Mouse (Mus musculus): Measurements from ENCODE around the gene H2-D1. TPM values are rescaled to one million over a fixed set of nuclear protein-coding genes. Genes with fewer than 3 reads are reported as not detected.

Gene H2-D1
- total and polyA plus RNA-seq, 3 experiments, result 60.1 to 97.9 TPM; not detected in 1

Other genes with a start within 250 kb of the H2-D1 start
Only the 30 nearest of the 35 such genes appear.
- gene Ddah2, start 203.7 kb upstream of the H2-D1 start, total RNA-seq (2012; rRNA removed), result 9.9 and 11.1 TPM in 2 replicates
- gene Ddah2, start 203.7 kb upstream of the H2-D1 start, polyA plus RNA-seq (2012; ENCODE audit: insufficient read depth in 1 of 2, insufficient read length in 2 of 2, low read depth in 1 of 2, low replicate concordance in 2 of 2, missing spikeins in 1 of 2), result 1 to 10 TPM in 1 of 2 experiments, not detected in 1; 8.6 TPM
- not detected in 2 replicates for gene Ly6g6c, start 197.3 kb upstream of the H2-D1 start, total RNA-seq (2012; rRNA removed)
- under 1 TPM in 1 of 2 experiments, not detected in 1; 0.24 TPM for gene Ly6g6c, start 197.3 kb upstream of the H2-D1 start, polyA plus RNA-seq (2012; ENCODE audit: insufficient read depth in 1 of 2, insufficient read length in 2 of 2, low read depth in 1 of 2, low replicate concordance in 2 of 2, missing spikeins in 1 of 2)
- not detected in 2 replicates for gene Mpig6b, start 196.5 kb upstream of the H2-D1 start, total RNA-seq (2012; rRNA removed)
- gene Mpig6b, start 196.5 kb upstream of the H2-D1 start, polyA plus RNA-seq (2012; ENCODE audit: insufficient read depth in 1 of 2, insufficient read length in 2 of 2, low read depth in 1 of 2, low replicate concordance in 2 of 2, missing spikeins in 1 of 2), result not detected
- gene Ly6g6e, start 185.8 kb upstream of the H2-D1 start, total RNA-seq (2012; rRNA removed), result 0.23 TPM in 1 of 2 replicates, not detected in the other
- gene Ly6g6e, start 185.8 kb upstream of the H2-D1 start, polyA plus RNA-seq (2012; ENCODE audit: insufficient read depth in 1 of 2, insufficient read length in 2 of 2, low read depth in 1 of 2, low replicate concordance in 2 of 2, missing spikeins in 1 of 2), result not detected
- gene Ly6g6d, start 184.7 kb upstream of the H2-D1 start, total RNA-seq (2012; rRNA removed), result 2.1 and 5.5 TPM in 2 replicates
- gene Ly6g6d, start 184.7 kb upstream of the H2-D1 start, polyA plus RNA-seq (2012; ENCODE audit: insufficient read depth in 1 of 2, insufficient read length in 2 of 2, low read depth in 1 of 2, low replicate concordance in 2 of 2, missing spikeins in 1 of 2), result 1 to 10 TPM in 1 of 2 experiments, not detected in 1; 4.4 TPM
- 1.4 and 3.0 TPM in 2 replicates for gene Ly6g6f, start 177.1 kb upstream of the H2-D1 start, total RNA-seq (2012; rRNA removed)
- gene Ly6g6f, start 177.1 kb upstream of the H2-D1 start, polyA plus RNA-seq (2012; ENCODE audit: insufficient read depth in 1 of 2, insufficient read length in 2 of 2, low read depth in 1 of 2, low replicate concordance in 2 of 2, missing spikeins in 1 of 2), result under 1 TPM in 1 of 2 experiments, not detected in 1; 0.88 TPM
- 86.9 and 126 TPM in 2 replicates for gene Abhd16a, start 173.5 kb upstream of the H2-D1 start, total RNA-seq (2012; rRNA removed)
- gene Abhd16a, start 173.5 kb upstream of the H2-D1 start, polyA plus RNA-seq (2012; ENCODE audit: insufficient read depth in 1 of 2, insufficient read length in 2 of 2, low read depth in 1 of 2, low replicate concordance in 2 of 2, missing spikeins in 1 of 2), result 10 to 100 TPM in 1 of 2 experiments, not detected in 1; 96.1 TPM
- gene Ly6g5c, start 154.5 kb upstream of the H2-D1 start, total RNA-seq (2012; rRNA removed), result not detected in 2 replicates
- not detected for gene Ly6g5c, start 154.5 kb upstream of the H2-D1 start, polyA plus RNA-seq (2012; ENCODE audit: insufficient read depth in 1 of 2, insufficient read length in 2 of 2, low read depth in 1 of 2, low replicate concordance in 2 of 2, missing spikeins in 1 of 2)
- 0.49 and 0.65 TPM in 2 replicates for gene Ly6g5b, start 147.3 kb upstream of the H2-D1 start, total RNA-seq (2012; rRNA removed)
- 1 to 10 TPM in 1 of 2 experiments, not detected in 1; 1.4 TPM for gene Ly6g5b, start 147.3 kb upstream of the H2-D1 start, polyA plus RNA-seq (2012; ENCODE audit: insufficient read depth in 1 of 2, insufficient read length in 2 of 2, low read depth in 1 of 2, low replicate concordance in 2 of 2, missing spikeins in 1 of 2)
- gene Gpank1, start 141.3 kb upstream of the H2-D1 start, total RNA-seq (2012; rRNA removed), result 44.7 and 44.9 TPM in 2 replicates
- 10 to 100 TPM in 1 of 2 experiments, not detected in 1; 40.4 TPM for gene Gpank1, start 141.3 kb upstream of the H2-D1 start, polyA plus RNA-seq (2012; ENCODE audit: insufficient read depth in 1 of 2, insufficient read length in 2 of 2, low read depth in 1 of 2, low replicate concordance in 2 of 2, missing spikeins in 1 of 2)
- gene Csnk2b, start 140.7 kb upstream of the H2-D1 start, total RNA-seq (2012; rRNA removed), result 193 and 222 TPM in 2 replicates
- gene Csnk2b, start 140.7 kb upstream of the H2-D1 start, polyA plus RNA-seq (2012; ENCODE audit: insufficient read depth in 1 of 2, insufficient read length in 2 of 2, low read depth in 1 of 2, low replicate concordance in 2 of 2, missing spikeins in 1 of 2), result 100 to 1,000 TPM in 1 of 2 experiments, not detected in 1; 607 TPM
- gene D17H6S53E, start 136.4 kb upstream of the H2-D1 start, total RNA-seq (2012; rRNA removed), result 9.3 and 13.6 TPM in 2 replicates
- gene D17H6S53E, start 136.4 kb upstream of the H2-D1 start, polyA plus RNA-seq (2012; ENCODE audit: insufficient read depth in 1 of 2, insufficient read length in 2 of 2, low read depth in 1 of 2, low replicate concordance in 2 of 2, missing spikeins in 1 of 2), result 10 to 100 TPM in 1 of 2 experiments, not detected in 1; 11.6 TPM
- gene Apom, start 130.7 kb upstream of the H2-D1 start, total RNA-seq (2012; rRNA removed), result 0.15 TPM in 1 of 2 replicates, not detected in the other
- under 1 TPM in 1 of 2 experiments, not detected in 1; 0.79 TPM for gene Apom, start 130.7 kb upstream of the H2-D1 start, polyA plus RNA-seq (2012; ENCODE audit: insufficient read depth in 1 of 2, insufficient read length in 2 of 2, low read depth in 1 of 2, low replicate concordance in 2 of 2, missing spikeins in 1 of 2)
- gene Bag6, start 127.6 kb upstream of the H2-D1 start, total RNA-seq (2012; rRNA removed), result 98.2 and 102 TPM in 2 replicates
- gene Bag6, start 127.6 kb upstream of the H2-D1 start, polyA plus RNA-seq (2012; ENCODE audit: insufficient read depth in 1 of 2, insufficient read length in 2 of 2, low read depth in 1 of 2, low replicate concordance in 2 of 2, missing spikeins in 1 of 2), result 100 to 1,000 TPM in 1 of 2 experiments, not detected in 1; 283 TPM
- gene Prrc2a, start 97.8 kb upstream of the H2-D1 start, total RNA-seq (2012; rRNA removed), result 87.6 and 102 TPM in 2 replicates
- gene Prrc2a, start 97.8 kb upstream of the H2-D1 start, polyA plus RNA-seq (2012; ENCODE audit: insufficient read depth in 1 of 2, insufficient read length in 2 of 2, low read depth in 1 of 2, low replicate concordance in 2 of 2, missing spikeins in 1 of 2), result 100 to 1,000 TPM in 1 of 2 experiments, 10 to 100 TPM in 1; 71.0 to 663 TPM
- 0.29 and 0.42 TPM in 2 replicates for gene Aif1, start 86.7 kb upstream of the H2-D1 start, total RNA-seq (2012; rRNA removed)
- gene Aif1, start 86.7 kb upstream of the H2-D1 start, polyA plus RNA-seq (2012; ENCODE audit: insufficient read depth in 1 of 2, insufficient read length in 2 of 2, low read depth in 1 of 2, low replicate concordance in 2 of 2, missing spikeins in 1 of 2), result under 1 TPM in 1 of 2 experiments, not detected in 1; 0.45 TPM
- gene Lst1, start 74.3 kb upstream of the H2-D1 start, total RNA-seq (2012; rRNA removed), result 15.2 and 16.9 TPM in 2 replicates
- gene Lst1, start 74.3 kb upstream of the H2-D1 start, polyA plus RNA-seq (2012; ENCODE audit: insufficient read depth in 1 of 2, insufficient read length in 2 of 2, low read depth in 1 of 2, low replicate concordance in 2 of 2, missing spikeins in 1 of 2), result 10 to 100 TPM in 1 of 2 experiments, not detected in 1; 29.0 TPM
- 0.75 and 1.1 TPM in 2 replicates for gene Ltb, start 68.3 kb upstream of the H2-D1 start, total RNA-seq (2012; rRNA removed)
- gene Ltb, start 68.3 kb upstream of the H2-D1 start, polyA plus RNA-seq (2012; ENCODE audit: insufficient read depth in 1 of 2, insufficient read length in 2 of 2, low read depth in 1 of 2, low replicate concordance in 2 of 2, missing spikeins in 1 of 2), result 1 to 10 TPM in 1 of 2 experiments, not detected in 1; 1.5 TPM
- 0.95 and 1.2 TPM in 2 replicates for gene Tnf, start 60.7 kb upstream of the H2-D1 start, total RNA-seq (2012; rRNA removed)
- 1 to 10 TPM in 1 of 2 experiments, not detected in 1; 2.0 TPM for gene Tnf, start 60.7 kb upstream of the H2-D1 start, polyA plus RNA-seq (2012; ENCODE audit: insufficient read depth in 1 of 2, insufficient read length in 2 of 2, low read depth in 1 of 2, low replicate concordance in 2 of 2, missing spikeins in 1 of 2)
- not detected in 2 replicates for gene Lta, start 57.4 kb upstream of the H2-D1 start, total RNA-seq (2012; rRNA removed)
- under 1 TPM in 1 of 2 experiments, not detected in 1; 0.24 TPM for gene Lta, start 57.4 kb upstream of the H2-D1 start, polyA plus RNA-seq (2012; ENCODE audit: insufficient read depth in 1 of 2, insufficient read length in 2 of 2, low read depth in 1 of 2, low replicate concordance in 2 of 2, missing spikeins in 1 of 2)
- not detected in 2 replicates for gene Gm16181, start 41.9 kb upstream of the H2-D1 start, total RNA-seq (2012; rRNA removed)
- under 1 TPM in 1 of 2 experiments, not detected in 1; 0.58 TPM for gene Gm16181, start 41.9 kb upstream of the H2-D1 start, polyA plus RNA-seq (2012; ENCODE audit: insufficient read depth in 1 of 2, insufficient read length in 2 of 2, low read depth in 1 of 2, low replicate concordance in 2 of 2, missing spikeins in 1 of 2)
- gene Atp6v1g2, start 29.1 kb upstream of the H2-D1 start, total RNA-seq (2012; rRNA removed), result 0.46 and 0.56 TPM in 2 replicates
- gene Atp6v1g2, start 29.1 kb upstream of the H2-D1 start, polyA plus RNA-seq (2012; ENCODE audit: insufficient read depth in 1 of 2, insufficient read length in 2 of 2, low read depth in 1 of 2, low replicate concordance in 2 of 2, missing spikeins in 1 of 2), result 1 to 10 TPM in 1 of 2 experiments, not detected in 1; 4.7 TPM
- gene Nfkbil1, start 26.9 kb upstream of the H2-D1 start, total RNA-seq (2012; rRNA removed), result 10.1 and 10.3 TPM in 2 replicates
- gene Nfkbil1, start 26.9 kb upstream of the H2-D1 start, polyA plus RNA-seq (2012; ENCODE audit: insufficient read depth in 1 of 2, insufficient read length in 2 of 2, low read depth in 1 of 2, low replicate concordance in 2 of 2, missing spikeins in 1 of 2), result 10 to 100 TPM in 1 of 2 experiments, not detected in 1; 26.0 TPM
- 206 and 270 TPM in 2 replicates for gene Ddx39b, start 21.0 kb upstream of the H2-D1 start, total RNA-seq (2012; rRNA removed)
- 100 to 1,000 TPM; 581 to 787 TPM for gene Ddx39b, start 21.0 kb upstream of the H2-D1 start, polyA plus RNA-seq (2012; ENCODE audit: insufficient read depth in 1 of 2, insufficient read length in 2 of 2, low read depth in 1 of 2, low replicate concordance in 2 of 2, missing spikeins in 1 of 2)
- 1.7 TPM in 2 replicates for gene H2-Q1, start 57.7 kb downstream of the H2-D1 start, total RNA-seq (2012; rRNA removed)
- under 1 TPM in 1 of 2 experiments, not detected in 1; 0.52 TPM for gene H2-Q1, start 57.7 kb downstream of the H2-D1 start, polyA plus RNA-seq (2012; ENCODE audit: insufficient read depth in 1 of 2, insufficient read length in 2 of 2, low read depth in 1 of 2, low replicate concordance in 2 of 2, missing spikeins in 1 of 2)
- 0.19 and 0.23 TPM in 2 replicates for gene H2-Q2, start 79.5 kb downstream of the H2-D1 start, total RNA-seq (2012; rRNA removed)
- gene H2-Q2, start 79.5 kb downstream of the H2-D1 start, polyA plus RNA-seq (2012; ENCODE audit: insufficient read depth in 1 of 2, insufficient read length in 2 of 2, low read depth in 1 of 2, low replicate concordance in 2 of 2, missing spikeins in 1 of 2), result 1 to 10 TPM in 1 of 2 experiments, not detected in 1; 4.1 TPM
- gene H2-Q4, start 116.9 kb downstream of the H2-D1 start, total RNA-seq (2012; rRNA removed), result 8.9 and 9.1 TPM in 2 replicates
- gene H2-Q4, start 116.9 kb downstream of the H2-D1 start, polyA plus RNA-seq (2012; ENCODE audit: insufficient read depth in 1 of 2, insufficient read length in 2 of 2, low read depth in 1 of 2, low replicate concordance in 2 of 2, missing spikeins in 1 of 2), result 10 to 100 TPM in 1 of 2 experiments, not detected in 1; 25.5 TPM
- gene H2-Q6, start 162.1 kb downstream of the H2-D1 start, total RNA-seq (2012; rRNA removed), result 1.4 and 1.8 TPM in 2 replicates
- 10 to 100 TPM in 1 of 2 experiments, not detected in 1; 11.7 TPM for gene H2-Q6, start 162.1 kb downstream of the H2-D1 start, polyA plus RNA-seq (2012; ENCODE audit: insufficient read depth in 1 of 2, insufficient read length in 2 of 2, low read depth in 1 of 2, low replicate concordance in 2 of 2, missing spikeins in 1 of 2)
- 0.23 TPM in 1 of 2 replicates, not detected in the other for gene H2-Q7, start 176.4 kb downstream of the H2-D1 start, total RNA-seq (2012; rRNA removed)
- 1 to 10 TPM in 1 of 2 experiments, not detected in 1; 4.0 TPM for gene H2-Q7, start 176.4 kb downstream of the H2-D1 start, polyA plus RNA-seq (2012; ENCODE audit: insufficient read depth in 1 of 2, insufficient read length in 2 of 2, low read depth in 1 of 2, low replicate concordance in 2 of 2, missing spikeins in 1 of 2)
- gene H2-Q10, start 207.4 kb downstream of the H2-D1 start, total RNA-seq (2012; rRNA removed), result 0.13 and 0.15 TPM in 2 replicates
- gene H2-Q10, start 207.4 kb downstream of the H2-D1 start, polyA plus RNA-seq (2012; ENCODE audit: insufficient read depth in 1 of 2, insufficient read length in 2 of 2, low read depth in 1 of 2, low replicate concordance in 2 of 2, missing spikeins in 1 of 2), result 1 to 10 TPM in 1 of 2 experiments, not detected in 1; 8.9 TPM